Mouse (Mus musculus): ENCODE measurements around the gene Mprip.
"Not testable (repeated sequence)": the region's sequence is repeated elsewhere in the genome, so short reads cannot be mapped to it uniquely, and the experiment has no call there.

The Mprip gene

DNA sequence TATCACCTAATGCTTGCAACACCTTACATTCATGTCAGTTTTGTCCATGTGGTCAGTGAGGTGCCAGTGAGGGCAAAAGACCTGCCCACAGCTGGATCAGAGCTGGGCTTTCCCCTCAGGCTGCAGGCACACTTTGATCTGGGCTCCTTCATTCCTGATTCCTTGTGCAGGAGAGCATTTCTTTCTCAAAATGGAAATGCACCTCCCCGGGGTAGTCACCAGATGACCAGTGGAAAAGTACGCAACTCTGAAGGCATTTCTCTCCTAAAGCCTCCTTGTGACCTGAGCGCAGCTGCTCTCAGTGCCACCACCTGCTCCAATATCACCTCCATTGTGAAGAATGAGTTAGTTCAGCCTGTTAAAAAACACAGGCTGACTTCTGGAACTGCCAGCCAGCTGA, at the start of gene Mprip:
Gene Mprip (plus strand): TSS at position 301 of the 400 bp plus-strand sequence.
- DNase-seq (ENCODE audit: low read depth): no peak

DNA sequence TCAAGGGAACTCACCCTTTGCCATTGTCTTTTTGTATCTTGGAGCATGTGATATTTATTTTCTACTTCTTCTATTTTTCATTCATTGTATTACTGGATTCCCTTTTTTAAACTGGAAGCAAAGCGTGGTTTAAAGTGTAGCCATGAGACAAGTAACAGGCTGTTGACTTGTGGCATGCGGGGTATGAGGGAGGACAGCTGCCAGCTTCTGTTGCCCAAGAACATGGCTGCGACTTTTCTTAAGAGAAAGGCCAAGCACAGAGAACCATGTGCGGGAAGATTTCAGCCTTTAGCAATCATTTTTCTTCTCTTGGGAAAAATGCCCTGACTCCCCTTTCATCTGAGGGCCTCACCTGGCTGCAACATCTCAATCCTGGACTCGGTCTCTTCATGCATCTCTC, 49.5 kb upstream of the Mprip start:
- peak; percentile 45 for DNase-seq (ENCODE audit: low read depth)

DNA sequence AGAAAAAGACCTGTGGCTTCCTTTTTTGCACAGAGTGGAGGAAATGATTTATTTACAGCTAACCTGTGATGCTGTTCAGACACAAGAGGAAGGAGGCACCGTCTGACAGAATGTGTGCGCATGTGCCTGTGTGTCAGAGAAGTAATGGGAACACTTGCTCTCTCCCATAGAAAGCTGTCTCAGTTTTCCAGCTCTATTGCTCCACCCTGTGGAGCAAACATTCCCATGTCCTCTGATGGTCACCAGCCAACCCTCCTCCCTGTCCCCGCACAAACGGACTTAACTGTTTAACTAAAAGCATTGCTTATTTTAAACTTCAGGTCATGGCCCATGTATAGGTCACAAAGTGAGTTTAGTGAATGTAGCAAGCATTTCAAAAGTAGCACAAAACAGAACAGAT, 47.0 kb upstream of the Mprip start:
- peak; percentile 89 for DNase-seq (ENCODE audit: low read depth)

DNA sequence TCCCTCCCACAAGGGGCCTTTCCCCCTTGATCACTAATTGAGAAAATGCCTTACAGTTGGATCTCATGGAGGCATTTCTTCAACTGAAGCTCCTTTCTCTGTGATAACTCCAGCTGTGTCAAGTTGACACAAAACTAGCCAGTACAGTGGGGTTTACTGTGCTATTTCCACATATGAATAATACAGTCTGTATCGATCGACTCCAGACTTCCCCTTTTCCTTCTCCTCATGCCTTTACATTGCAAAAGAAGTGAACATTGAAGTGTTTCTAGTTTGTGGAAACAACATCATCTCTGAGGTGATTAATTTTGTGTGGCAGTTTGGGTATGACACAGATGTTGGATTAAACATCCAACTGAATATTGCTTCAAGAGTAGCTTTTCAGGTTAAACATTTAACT, 44.1 kb upstream of the Mprip start:
- DNase-seq (ENCODE audit: low read depth): not testable (repeated sequence)

DNA sequence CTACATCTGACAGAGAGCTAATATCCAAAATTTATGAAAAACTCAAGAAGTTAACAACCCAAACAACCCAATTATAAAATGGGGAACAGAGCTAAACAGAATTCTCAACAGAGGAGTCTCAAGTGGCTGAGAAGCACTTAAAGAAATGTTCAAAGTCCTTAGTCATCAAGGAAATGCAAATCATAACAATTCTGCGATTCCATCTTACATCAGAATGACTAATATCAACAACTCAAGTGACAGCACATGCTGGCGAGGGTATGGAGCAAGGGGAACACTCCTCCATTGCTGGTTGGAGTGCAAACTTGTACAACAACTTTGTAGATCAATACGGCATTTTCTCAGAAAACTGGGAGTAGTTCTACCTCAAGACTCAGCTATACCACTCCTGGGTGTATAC, 38.9 kb upstream of the Mprip start:
- peak; percentile 37 for DNase-seq (ENCODE audit: low read depth)

DNA sequence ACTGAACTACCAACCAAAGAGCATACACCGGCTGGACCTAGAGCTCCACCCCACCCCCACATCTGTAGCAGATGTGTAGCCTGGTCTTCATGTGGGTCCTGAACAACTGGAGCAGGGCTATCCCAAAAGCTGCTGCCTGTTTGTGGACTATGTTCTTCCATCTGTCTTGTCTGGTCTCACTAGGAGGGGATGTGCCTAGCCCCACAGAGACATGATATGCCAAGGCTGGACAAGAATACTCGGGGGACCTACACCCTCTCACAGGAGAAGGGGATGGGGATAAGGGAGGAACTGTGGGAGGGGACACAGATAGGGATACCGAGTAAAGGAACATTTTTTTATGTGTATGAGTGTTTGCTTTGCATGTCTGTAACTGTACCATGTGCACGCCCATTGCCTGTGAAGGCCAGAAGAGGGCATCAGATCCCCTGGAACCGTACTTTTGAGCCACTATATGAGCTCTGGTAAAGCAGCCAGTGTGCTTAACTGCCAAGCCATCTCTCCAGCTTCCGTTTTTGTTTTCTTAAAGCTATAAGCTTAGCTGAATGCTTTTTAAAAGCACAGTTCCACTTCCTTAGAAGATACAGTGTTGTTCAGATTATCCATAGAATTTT, 37.0 kb upstream of the Mprip start:
- DNase-seq (ENCODE audit: low read depth): peak; percentile 90

DNA sequence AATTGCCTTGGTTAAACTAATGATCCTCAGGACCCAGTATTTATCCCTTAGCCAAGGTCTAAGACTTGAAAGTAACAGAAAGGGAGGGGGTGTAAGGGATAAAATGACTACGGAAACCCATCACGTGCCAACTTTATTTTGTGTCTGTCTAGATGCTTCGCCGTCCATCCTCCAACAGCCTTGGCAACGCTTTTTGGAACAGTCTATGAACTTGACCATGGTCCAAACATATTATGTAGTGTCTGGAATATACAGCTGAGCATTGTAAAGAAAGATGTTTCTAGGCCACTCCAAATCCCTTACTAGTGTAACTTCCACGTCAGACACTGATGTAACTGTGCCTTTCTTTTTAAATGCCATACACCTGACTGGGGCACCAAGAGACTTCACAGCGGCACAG, 34.9 kb upstream of the Mprip start:
- DNase-seq (ENCODE audit: low read depth): no peak

DNA sequence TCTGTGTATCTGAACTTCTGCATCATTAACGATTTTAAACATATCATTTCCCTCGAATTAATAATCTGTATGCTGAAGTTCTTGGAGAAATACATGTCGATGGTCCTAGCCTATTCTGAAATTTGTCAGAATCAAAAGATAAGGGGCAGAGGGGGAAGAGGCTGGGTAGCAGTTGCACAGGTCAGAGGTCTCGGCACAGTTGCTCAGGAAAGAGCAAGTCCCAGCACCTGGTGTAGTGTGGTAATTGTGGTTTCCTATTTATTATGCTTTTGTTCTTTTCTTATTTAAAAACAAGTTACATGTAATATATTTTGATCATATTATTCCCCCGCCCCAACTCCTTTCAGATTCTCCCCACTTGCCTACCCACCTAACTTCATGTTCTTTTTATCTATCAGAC, 32.9 kb upstream of the Mprip start:
- DNase-seq (ENCODE audit: low read depth): no peak

DNA sequence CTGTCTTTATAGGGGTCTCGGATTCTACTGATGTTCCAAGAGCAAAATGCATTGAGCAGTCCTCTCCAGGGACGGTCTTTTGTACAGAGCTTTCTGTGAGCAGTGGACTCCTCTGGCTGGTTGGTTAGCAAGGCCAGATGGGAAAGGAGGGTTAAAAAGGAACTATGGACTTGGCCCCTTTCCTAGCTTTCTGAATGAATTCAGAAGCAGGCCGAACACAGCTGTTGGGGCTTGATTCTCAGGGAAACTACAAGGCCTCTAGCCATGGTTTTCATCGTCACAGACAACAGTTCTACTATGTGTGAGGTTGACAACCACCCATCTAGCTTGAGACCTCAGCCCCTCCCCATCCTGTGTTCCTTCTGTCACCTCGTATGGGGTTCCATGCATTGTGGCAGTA, 31.2 kb upstream of the Mprip start:
- peak; percentile 30 for DNase-seq (ENCODE audit: low read depth)

DNA sequence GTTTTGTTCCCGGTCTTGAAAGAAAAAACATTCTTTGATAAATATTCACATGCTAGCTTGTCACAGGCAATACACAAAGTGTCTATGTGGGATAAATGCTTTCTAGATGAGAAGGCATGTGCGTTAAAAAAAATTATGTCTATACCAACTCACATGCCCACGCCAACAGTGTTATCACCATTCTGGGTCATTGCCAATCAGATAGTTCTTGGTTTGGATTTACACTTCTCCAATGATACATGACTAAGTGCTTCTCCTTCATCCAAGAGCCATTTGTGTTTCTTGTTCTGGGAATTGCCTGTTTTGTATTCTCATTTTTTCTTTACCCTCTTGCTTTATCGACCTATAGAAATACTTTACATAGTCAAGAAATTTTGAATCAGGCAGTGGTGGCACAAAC, 29.1 kb upstream of the Mprip start:
- peak; percentile 49 for DNase-seq (ENCODE audit: low read depth)

DNA sequence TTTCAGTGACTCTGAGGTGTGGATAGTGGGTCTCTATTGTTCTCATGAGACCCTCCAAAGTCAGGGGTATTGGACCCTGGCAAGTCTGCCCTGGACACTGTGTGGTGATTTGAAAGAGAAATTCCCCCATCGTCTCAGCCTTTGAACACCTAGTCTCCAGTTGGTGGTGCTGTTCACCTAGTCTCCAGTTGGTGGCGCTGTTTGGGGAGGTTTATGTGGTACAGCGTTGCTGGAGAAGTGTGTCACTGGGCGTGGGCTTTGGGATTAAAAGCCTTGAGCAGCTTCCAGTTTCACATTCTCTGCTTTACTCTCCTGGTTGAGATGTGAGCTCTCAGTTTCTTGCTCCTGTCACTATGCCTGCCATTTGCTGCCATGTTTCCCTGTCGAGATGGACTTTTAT, 28.1 kb upstream of the Mprip start:
- peak; percentile 64 for DNase-seq (ENCODE audit: low read depth)

DNA sequence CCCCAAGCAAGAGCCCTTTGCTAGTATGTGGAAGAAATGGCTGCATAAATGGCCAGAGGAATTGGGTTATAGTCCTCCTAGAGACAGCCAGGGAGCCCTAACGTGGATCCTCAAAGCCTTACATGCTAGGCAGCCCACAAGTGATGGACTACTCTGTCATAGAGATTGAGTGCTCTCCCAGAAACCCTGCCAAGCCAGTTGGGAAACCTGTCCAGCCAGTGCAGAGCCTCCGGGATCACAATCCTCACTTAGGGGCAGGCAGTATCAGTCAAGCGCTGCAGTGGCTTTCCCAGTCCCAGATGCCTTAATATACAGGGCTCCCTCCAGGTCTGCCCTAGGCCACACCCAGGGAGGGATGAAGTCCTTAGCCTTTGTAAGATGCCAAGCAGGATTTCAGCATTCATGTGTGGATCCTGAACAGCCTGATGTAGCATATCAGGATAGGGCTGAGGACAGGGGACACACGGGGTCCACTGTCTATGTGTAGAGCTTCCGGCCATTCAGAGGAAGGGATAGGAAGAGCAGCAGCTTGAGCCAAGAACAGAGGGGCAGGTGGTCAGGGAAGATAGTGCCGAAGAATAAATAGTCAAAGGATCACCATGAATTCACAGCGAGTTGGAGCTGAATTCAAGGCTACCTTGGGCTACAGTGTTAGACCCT, 27.0 kb upstream of the Mprip start:
- no peak for DNase-seq (ENCODE audit: low read depth)

DNA sequence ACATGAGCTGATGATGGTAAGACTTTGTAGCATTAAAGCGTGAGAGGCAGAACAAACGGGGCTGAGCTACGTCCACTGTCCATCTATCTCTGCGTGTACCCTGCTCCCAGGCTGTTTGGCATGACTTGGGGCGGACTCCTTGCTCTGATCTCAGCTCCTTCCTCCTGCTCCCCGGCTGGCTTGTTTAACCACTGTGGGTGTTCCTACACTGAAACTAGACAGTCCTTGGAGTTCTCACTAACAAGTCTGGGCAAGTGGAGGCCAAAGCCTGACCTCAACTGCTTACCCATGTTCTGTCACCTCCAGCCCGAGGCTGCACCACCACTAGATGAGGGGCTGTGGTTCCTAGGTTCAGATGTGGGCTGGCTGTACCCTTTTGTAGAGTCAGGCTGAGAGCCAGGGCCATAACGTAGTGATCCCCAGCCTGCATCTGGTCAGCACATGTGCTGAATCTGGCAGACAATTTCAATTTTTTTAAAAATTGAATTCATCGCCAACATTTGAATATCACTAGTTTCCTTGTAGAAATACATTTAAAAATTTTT, 25.8 kb upstream of the Mprip start:
- peak; percentile 65 for DNase-seq (ENCODE audit: low read depth)

DNA sequence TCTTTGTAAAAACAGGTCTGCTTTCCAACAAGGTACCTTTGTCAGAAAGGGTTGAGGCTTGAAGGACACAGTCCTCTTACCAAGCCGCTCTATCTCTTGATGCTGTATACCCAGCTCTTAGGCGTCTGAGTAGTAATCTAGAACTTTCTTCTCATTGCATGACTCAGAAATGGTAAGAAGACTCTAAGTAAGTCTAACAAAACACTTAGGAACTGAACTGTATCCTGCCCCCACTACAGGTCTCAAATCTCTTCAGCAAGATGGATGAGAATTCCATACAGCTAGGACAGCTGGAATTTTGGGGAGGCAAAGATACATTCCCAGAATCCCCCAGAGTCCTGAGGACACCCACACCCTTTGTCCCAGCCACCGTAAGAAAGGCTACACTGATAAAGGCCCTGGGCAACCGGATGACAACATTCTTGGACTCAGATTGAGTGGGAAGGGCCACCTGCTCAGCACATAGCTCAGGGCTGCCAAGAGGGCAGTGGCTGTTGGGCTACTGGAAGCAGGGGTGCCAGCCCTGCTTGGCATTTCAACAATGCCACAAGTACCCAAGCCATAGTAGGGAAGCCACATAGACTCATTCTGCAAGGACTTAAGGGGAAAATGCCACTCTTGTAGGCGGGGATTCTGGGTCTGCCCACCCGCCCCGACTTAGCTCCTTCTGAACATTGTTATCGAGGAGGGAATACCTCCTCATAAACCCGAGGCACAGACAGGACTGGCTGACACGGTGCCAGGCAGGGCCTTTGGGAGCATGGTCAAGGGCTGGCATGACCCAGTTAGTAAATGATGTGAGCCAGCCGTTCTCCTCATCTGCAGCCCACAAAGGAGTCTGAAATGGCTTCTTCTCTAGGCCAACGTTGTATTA, 25.0 kb upstream of the Mprip start:
- no peak for DNase-seq (ENCODE audit: low read depth)

DNA sequence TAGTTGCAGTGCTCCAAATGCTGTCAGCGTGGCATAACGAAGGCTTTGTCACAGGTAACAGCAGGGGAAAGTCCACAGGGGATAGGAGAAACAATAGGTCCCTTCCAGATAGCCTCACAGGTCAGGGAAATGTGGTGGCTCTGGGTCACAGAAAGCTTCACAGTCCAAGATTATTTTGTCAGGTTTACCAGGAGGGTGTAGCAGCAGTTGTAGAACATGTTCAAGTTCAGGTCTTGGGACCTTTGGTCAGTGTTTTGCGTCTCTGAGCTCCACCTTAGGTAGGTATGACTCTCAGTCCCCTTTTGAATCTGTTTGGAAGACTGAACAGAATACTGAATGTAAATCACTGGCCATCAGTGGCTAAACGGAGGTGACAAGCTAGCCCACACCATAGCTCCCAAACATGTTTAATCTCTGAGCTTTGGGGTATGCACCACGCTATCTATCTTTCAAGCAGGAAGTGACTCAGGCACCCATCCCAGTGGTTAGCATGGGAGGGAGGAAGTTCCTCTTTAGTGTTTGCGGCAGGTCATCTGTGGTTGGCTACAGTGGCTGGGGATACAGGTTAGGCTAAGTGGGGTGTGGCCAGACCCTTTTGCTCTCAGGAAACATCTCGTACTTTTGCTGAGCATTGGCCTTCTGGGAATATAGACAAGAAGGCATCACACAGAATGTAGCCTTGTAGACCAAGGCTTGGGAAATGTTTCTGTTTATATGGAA, 24.2 kb upstream of the Mprip start:
- DNase-seq (ENCODE audit: low read depth): no peak

DNA sequence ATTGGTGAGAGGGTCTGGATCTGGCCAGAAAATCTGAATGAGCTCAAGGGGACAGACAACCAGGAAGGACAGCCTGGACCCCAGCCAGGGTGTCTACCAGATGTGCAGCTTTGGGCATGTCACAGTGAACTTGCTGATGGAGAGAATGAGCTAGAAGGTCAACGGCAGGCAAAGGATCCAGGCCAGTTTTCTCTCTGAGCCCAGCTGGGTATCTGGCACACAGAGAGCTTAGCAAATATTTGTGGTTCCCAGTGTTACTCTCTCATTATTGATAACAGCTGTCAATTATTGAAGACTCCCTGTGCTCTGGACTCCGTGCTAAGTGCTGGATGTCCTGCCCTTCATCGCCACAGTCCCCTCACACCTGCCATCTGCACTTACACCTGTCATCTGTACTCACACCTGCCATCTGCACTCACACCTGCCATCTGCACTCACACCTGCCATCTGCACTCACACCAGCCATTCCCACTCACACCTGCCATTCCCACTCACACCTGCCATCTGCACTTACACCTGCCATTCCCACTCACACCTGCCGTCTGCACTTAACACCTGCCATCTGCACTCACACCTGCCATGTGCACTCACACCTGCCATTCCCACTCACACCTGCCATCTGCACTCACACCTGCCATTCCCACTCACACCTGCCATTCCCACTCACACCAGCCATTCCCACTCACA, 21.0 kb upstream of the Mprip start:
- peak; percentile 62 for DNase-seq (ENCODE audit: low read depth)

DNA sequence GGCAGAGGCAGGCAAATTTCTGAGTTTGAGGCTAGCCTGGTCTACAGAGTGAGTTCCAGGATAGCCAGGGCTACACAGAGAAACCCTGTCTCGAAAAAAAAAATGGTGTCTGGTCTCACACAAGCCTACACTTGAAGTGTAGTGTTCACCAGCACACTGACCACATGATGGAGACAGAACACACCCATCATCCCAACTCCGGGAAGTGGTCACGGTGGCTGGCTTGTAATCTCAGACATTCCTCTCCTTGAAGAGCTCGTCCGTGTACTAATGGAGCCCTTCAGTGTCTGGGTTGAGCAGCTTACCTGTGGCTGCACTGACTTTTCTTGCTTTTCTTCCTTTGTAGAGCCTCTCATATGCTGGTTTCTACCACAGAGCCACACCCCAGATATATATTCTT, 19.9 kb upstream of the Mprip start:
- DNase-seq (ENCODE audit: low read depth): peak; percentile 55

DNA sequence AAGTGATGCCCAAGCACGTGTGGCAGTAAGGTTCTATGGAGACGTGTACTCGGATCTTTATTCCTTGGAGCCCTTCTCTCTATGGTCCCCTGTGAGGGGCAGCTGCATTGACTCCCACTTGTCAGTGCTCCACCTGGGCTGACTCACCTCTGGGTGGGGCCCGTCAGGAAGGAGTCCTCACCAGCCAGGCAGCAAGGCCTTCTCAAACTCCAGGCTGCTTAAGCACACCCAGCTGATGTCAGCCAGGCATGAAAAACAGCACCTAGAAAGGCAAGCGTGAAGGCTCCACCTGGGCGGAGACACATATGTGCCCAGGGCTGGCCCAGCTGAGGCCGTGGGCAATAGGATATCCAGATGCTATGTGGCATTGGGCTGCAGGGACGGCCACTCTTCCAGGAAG, 18.7 kb upstream of the Mprip start:
- no peak for DNase-seq (ENCODE audit: low read depth)

DNA sequence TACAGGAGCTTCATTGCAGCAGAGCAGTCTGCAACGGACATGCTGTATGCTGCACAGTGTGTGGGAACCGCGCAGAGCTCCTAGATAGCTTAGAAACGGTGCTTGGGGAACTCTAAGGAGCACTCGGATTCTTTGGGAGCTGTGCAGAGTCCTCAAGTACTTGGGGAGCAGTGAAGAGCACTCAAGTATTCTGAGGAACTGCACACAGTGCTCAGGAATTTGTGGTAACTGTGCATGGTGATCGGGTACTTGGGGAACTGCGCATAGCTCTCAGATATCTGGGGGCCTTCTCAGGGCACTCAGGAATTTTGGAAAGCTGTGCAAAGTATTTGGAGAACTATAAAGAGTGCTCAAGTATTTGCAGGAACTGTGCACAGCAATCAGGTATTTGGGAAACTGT, 16.1 kb upstream of the Mprip start:
- DNase-seq (ENCODE audit: low read depth): no peak

DNA sequence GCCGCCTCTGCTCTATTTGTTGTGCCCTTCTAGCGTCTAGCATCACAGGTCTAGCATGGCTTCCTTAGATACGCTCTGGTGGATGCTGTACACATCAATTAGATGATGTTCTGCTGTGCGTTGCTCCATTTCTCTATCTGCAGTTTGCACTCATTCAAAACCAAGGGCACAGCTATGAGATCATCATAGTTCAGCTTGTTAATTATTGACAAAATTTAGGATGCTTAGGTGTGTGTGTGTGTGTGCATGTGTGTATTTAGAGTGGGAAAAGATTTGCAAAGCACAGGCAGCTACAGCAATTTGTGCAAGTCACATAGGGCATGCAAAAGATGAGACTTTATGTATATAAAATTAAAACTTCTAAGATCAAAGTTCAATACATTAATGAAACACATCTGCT, 12.0 kb upstream of the Mprip start:
- DNase-seq (ENCODE audit: low read depth): no peak

DNA sequence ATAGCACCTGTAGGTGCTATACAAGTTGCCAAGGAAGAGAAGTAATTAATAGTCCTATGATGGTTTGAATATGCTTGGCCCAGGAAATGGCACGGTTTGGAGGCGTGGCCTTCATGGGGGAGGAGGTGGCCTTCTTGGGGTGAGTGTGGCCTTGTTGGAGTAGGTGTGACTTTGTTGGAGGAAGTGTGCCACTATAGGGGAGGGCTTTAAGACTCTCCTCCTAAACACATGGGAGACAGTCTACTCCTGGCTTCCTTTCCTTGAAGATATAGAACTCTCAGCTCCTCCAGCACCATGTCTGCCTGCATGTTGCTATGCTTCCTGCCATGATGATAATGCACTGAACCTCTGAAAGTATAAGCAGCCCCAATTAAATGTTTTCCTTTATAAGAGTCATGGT, 8.1 kb upstream of the Mprip start:
- no peak for DNase-seq (ENCODE audit: low read depth)

DNA sequence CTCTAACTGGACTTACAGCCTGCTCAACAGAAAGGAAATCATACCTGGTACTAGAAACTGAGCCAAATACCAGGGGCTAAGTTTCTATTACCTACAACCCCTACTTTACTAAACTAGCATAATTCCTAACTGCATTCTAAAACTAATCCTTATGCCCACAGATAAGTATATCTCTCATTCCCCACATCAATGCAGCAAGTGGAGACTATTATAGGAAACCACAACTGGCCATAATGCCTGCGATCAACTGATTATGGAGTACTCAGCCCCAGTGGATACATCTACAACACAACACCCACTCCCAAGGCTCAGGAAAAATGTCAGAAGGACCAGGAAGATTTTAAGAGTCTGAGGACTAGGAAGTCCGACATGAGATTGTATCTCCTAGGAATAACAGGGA, 7.6 kb upstream of the Mprip start:
- no peak for DNase-seq (ENCODE audit: low read depth)

Data from NIH3T3 (cell line).